Mouse (Mus musculus) ES-E14 (cell line): ENCODE data around the gene Synj1. TPM values are rescaled to one million over a fixed set of nuclear protein-coding genes. Genes with fewer than 3 reads are reported as not detected.
A peak's percentile ranks its signal among the peaks of the same experiment; 100 is the strongest.

ENCODE experiments used
- DNase-seq: peaks from one replicate; pipeline ENCODE4 v3.0.0-alpha.2; 2013; ENCODE audit warnings: low read depth, low spot score
- H3K27ac ChIP-seq: 2 replicates; pipeline ENCODE4 v1.5.1; 2012; ENCODE audit warnings: low read depth, mild to moderate bottlenecking, low read length, moderate library complexity, mixed read lengths; ENCODE audit not compliant: poor library complexity, insufficient read depth, severe bottlenecking
- H3K36me3 ChIP-seq: 2 replicates; pipeline ENCODE4 v1.6.1; 2012; ENCODE audit warnings: mild to moderate bottlenecking, low read length, moderate library complexity, mixed read lengths; ENCODE audit not compliant: control insufficient read depth, poor library complexity, insufficient read depth, severe bottlenecking
- H3K4me1 ChIP-seq, 2 experiments: fragments of 150-350 bp in 1 of 2; sonication (generic) in 1 of 2; 2 replicates each; pipeline ENCODE4 v1.6.1; 2012; ENCODE audit warnings: low read length in 2 of 2, mild to moderate bottlenecking in 1 of 2, mixed read lengths in 1 of 2; ENCODE audit not compliant: control insufficient read depth in 2 of 2, insufficient read depth in 2 of 2, poor library complexity in 1 of 2
- H3K4me3 ChIP-seq, 2 experiments: fragments of 150-350 bp in 1 of 2; sonication (generic) in 1 of 2; 2 replicates each; pipeline ENCODE4 v1.5.1; 2012; ENCODE audit warnings: low read length in 2 of 2, low read depth in 1 of 2, mild to moderate bottlenecking in 1 of 2, mixed read lengths in 1 of 2; ENCODE audit not compliant: insufficient read depth in 1 of 2, poor library complexity in 1 of 2, severe bottlenecking in 1 of 2
- H3K9ac ChIP-seq: 2 replicates; pipeline ENCODE4 v1.6.1; 2012; ENCODE audit warnings: low read depth, mild to moderate bottlenecking, low read length, mixed read lengths; ENCODE audit not compliant: poor library complexity, insufficient read depth, severe bottlenecking
- H3K9me3 ChIP-seq: fragments of 150-350 bp; sonication (generic); 2 replicates; pipeline ENCODE4 v1.6.1; 2012; ENCODE audit warnings: low read depth, mild to moderate bottlenecking, low read length; ENCODE audit not compliant: control insufficient read depth, insufficient read depth
- CHD2 ChIP-seq: IDR thresholded peaks from 2 replicates; pipeline ENCODE4 v1.6.1; 2014; ENCODE audit warnings: mild to moderate bottlenecking, low read depth, low read length, inconsistent platforms
- HCFC1 ChIP-seq: IDR thresholded peaks from 2 replicates; pipeline ENCODE4 v1.6.1; 2012; ENCODE audit warnings: low read length, inconsistent platforms, borderline replicate concordance; ENCODE audit not compliant: insufficient read depth
- MAFK ChIP-seq: IDR thresholded peaks from 2 replicates; pipeline ENCODE4 v1.6.1; 2014; ENCODE audit warnings: mild to moderate bottlenecking, low read depth, low read length, inconsistent platforms; ENCODE audit not compliant: insufficient read depth
- ZC3H11A ChIP-seq: IDR thresholded peaks from 2 replicates; pipeline ENCODE4 v1.6.1; 2012; ENCODE audit warnings: low read depth, mild to moderate bottlenecking, inconsistent platforms, low read length, borderline replicate concordance
- ZNF384 ChIP-seq: IDR thresholded peaks from 2 replicates; pipeline ENCODE4 v1.6.1; 2012; ENCODE audit warnings: low read depth, low read length, inconsistent platforms
- in situ Hi-C, 2 experiments: fragments of 600-800 bp; cut with MboI; formaldehyde crosslinking; loops; one replicate each; pipeline ENCODE4 v1.15.1; 2025; ENCODE audit warnings: low sequenced_read_pairs in 2 of 2, inconsistent platforms in 1 of 2; ENCODE audit not compliant: unreplicated experiment in 2 of 2
- total RNA-seq: library from RNA; depleted of rRNA; stranded (reverse); fragments of 300-350 nt; gene quantifications from 2 replicates; pipeline ENCODE4 v1.2.3, GENCODE M21; 2012

The Synj1 gene
- total RNA-seq, 1 experiment, result 8.9 TPM

GRCm38 (mm10) chr16:90950354-90950963, 60.6 kb downstream of the Synj1 start:
- Histone ChIP-seq H3K9ac (no peak overlapping the region), H3K36me3 (no peaks in the 10 kb centered on the region), H3K4me3 (no peak overlapping the region), H3K4me1 (no peaks in the 10 kb centered on the region), H3K9me3 (no peaks in the 10 kb centered on the region), H3K27ac (no peak overlapping the region)
- DNase-seq, result no peak
- in situ Hi-C loops, result no loop called here
- no peak for TF ChIP-seq HCFC1
- no peak for TF ChIP-seq ZC3H11A
- TF ChIP-seq CHD2, result no peak
- TF ChIP-seq MAFK, result no peak
- TF ChIP-seq ZNF384, result no peak

DNA sequence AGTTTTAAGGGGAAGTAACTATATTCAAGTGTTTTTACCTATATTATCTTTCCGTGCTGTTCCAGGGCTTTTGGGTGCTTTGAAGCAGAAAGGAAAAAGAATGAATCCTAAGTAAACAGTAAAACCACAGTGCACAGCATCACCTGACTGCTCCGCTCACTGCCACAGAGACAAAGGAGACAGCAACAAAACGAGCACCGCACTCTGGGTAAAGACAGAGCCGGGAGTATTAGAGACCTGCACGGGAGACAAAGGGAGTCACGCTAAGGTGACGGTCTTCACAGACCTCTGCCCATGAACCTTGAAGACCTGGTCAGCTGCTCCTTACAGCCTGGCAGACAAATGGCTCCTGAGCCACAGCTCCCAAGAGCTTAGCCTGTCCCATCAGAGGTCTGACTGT, 64.1 kb downstream of the Synj1 start:
- H3K4me3 ChIP-seq, result no peak overlapping the region
- in situ Hi-C loops, result no loop called here
- no peak for TF ChIP-seq ZNF384
- TF ChIP-seq MAFK, result no peak
- no peak for TF ChIP-seq ZC3H11A
- no peak for TF ChIP-seq CHD2
- TF ChIP-seq HCFC1, result no peak
- no peaks in the 10 kb centered on the region for H3K36me3 ChIP-seq
- H3K9me3 ChIP-seq, result no peaks in the 10 kb centered on the region
- DNase-seq, result no peak
- H3K27ac ChIP-seq, result no peak overlapping the region
- no peaks in the 10 kb centered on the region for H3K4me1 ChIP-seq
- H3K9ac ChIP-seq, result no peak overlapping the region

DNA sequence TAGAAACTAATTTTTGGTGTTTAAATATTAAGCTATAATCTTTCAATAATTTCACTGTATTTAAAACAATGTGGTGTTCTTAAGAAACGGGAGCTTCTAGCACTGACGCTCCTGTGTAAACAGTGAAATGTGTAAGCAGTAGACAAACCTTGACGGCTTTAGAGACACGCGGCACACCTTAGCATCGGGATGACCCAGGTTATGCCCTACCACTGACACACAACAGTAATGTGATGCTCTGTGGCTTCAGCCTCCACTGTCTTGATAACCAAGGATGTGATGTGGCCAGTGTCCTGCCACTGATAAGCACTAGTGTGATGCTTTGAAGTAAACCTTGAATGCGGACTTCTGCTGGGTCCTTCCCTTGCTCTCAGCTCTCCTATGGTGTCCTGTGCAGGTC, 69.9 kb downstream of the Synj1 start:
- TF ChIP-seq ZNF384 (no peak), MAFK (no peak), HCFC1 (no peak), CHD2 (no peak)
- Histone ChIP-seq H3K9ac (no peak overlapping the region), H3K9me3 (no peaks in the 10 kb centered on the region), H3K27ac (no peak overlapping the region), H3K36me3 (peaks cover 2% of the 10 kb centered on the region; the same call in 1 of the 2 replicates), H3K4me3 (no peak overlapping the region), H3K4me1 (no peaks in the 10 kb centered on the region)
- in situ Hi-C loops, result no loop called here
- no peak for DNase-seq

- peaks cover 2% of the 10 kb centered on the region; the same call in 1 of the 2 replicates for H3K36me3 ChIP-seq
- peak within 1 kb of the TSS; percentile 70 to 92 for H3K4me3 ChIP-seq
- no peaks in the 10 kb centered on the region for H3K9me3 ChIP-seq
- DNase-seq, result peak; percentile 97
- H3K4me1 ChIP-seq, result peaks cover 0 to 2% of the 10 kb centered on the region in 2 experiments; a peak in 1 of 4 replicates
- H3K9ac ChIP-seq, result peak within 1 kb of the TSS; percentile 92
- H3K27ac ChIP-seq, result peak within 1 kb of the TSS; percentile 45; the same call in 1 of the 2 replicates
- in situ Hi-C loops, result no loop called here
- TF ChIP-seq HCFC1, result peak; percentile 81
- no peak for TF ChIP-seq ZC3H11A
- TF ChIP-seq ZNF384, result no peak
- TF ChIP-seq CHD2, result 0 out of 2 replicates have a peak, but pooled peaks have one; percentile 10
- no peak for TF ChIP-seq MAFK
Observed at GRCm38 (mm10) chr16:90934687-90935328, 76.3 kb downstream of the Synj1 start, which contains the start of gene Cfap298. Cfap298 (minus strand) TSS chr16:90935114.
